Mouse (Mus musculus): ENCODE results near the gene Parn. TPM values are rescaled to one million over a fixed set of nuclear protein-coding genes. Genes with fewer than 3 reads are reported as not detected.

Parn gene
- total and polyA plus RNA-seq, 2 experiments from 2014 or later: 13.2 to 32.1 TPM

DNA sequence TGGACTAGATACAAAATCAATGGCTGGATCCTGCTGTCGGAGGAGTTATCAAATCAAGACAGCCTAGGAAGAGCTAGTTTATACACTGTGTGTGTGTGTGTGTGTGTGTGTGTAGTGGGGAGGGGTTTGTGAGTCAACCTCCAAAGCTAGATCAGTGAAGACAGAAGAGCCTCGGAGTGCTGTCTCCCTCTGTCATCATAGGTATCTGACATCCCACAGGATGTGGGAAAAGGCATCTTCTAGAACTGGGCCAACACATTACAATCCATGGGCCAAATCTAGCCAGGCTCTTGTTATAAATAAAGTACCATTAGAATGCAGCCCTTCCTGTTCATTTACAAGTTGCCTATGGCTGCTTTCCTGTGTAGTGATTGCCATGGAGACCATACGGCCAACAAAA lies 163.5 kb downstream of the Parn start:
- H3K4me2 ChIP-seq (ENCODE audit: low read depth, low read length): no peak overlapping the region
- 86% methylated on average over 3 of the region's 3 CpGs for WGBS
- no peaks in the 10 kb centered on the region for H3K9me3 ChIP-seq (ENCODE audit: low read length)
- H3K4me1 ChIP-seq (ENCODE audit: insufficient read depth, low read length): no peaks in the 10 kb centered on the region
- DNase-seq (ENCODE audit: low spot score): no peak
- no peak for TF ChIP-seq CTCF (IDR thresholded peaks at IDR 0.05; ENCODE audit: low read depth)
- no peak overlapping the region for H3K9ac ChIP-seq (replicated peaks; ENCODE audit: low read length)
- no peaks in the 10 kb centered on the region for H3K36me3 ChIP-seq (ENCODE audit: insufficient read depth, low read length)
- H3K4me3 ChIP-seq (ENCODE audit: low read length): no peak overlapping the region
- no peak for ATAC-seq
- H3K27me3 ChIP-seq (ENCODE audit: insufficient read depth, low read length): no peaks in the 10 kb centered on the region
- no peak overlapping the region for H3K27ac ChIP-seq

DNA sequence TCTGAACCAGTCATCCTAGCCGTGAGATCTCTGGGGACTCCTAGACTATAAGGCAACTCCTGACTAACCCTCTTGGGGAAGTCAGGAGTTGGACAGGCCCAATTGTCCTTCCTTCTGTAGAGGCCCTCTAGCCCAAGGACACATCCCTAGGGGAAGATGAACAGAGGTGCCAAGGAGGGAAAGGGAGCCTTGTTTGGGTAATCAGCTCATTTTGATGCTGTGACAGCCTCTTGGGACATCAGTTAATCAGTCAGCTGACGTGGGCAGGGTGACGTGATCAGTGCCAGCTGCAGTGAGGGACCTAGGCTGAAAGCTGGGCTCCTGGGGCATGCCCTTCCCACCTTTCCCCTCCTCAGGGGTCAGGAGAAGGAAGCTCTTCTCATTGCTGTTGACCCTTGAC lies 169.0 kb downstream of the Parn start:
- no peak overlapping the region for H3K4me2 ChIP-seq (ENCODE audit: low read depth, low read length)
- 84% methylated on average over 3 of the region's 3 CpGs for WGBS
- H3K4me1 ChIP-seq (ENCODE audit: insufficient read depth, low read length): 0 out of 2 replicates have a peak, but pooled peaks cover 2% of the 10 kb centered on the region
- no peak overlapping the region for H3K9ac ChIP-seq (replicated peaks; ENCODE audit: low read length)
- no peaks in the 10 kb centered on the region for H3K36me3 ChIP-seq (ENCODE audit: insufficient read depth, low read length)
- H3K9me3 ChIP-seq (ENCODE audit: low read length): no peaks in the 10 kb centered on the region
- H3K27ac ChIP-seq: no peak overlapping the region
- no peak for TF ChIP-seq CTCF (IDR thresholded peaks at IDR 0.05; ENCODE audit: low read depth)
- no peak for DNase-seq (ENCODE audit: low spot score)
- no peak for ATAC-seq
- H3K4me3 ChIP-seq (ENCODE audit: low read length): no peak overlapping the region
- no peaks in the 10 kb centered on the region for H3K27me3 ChIP-seq (ENCODE audit: insufficient read depth, low read length)

DNA sequence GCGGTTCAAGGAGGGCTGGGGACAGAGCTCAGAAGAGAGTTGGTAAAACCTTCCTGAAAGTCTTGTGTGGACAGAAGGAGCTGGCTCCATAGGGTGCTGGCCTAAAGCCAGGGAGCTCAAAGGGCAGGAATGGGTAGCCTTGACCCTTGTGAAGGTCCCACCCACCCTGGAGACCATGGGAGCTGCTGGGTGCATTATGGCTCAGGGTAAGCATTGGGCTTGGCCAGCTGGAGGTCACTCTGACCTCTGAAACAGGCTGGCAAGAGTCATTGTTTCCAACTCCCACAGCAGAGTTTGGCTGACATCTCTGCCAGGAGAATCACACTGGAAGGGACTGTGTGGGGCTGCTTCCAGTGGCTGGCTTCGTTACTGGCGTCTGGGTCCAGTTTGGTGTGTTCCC lies 174.0 kb downstream of the Parn start:
- no peak for TF ChIP-seq CTCF (IDR thresholded peaks at IDR 0.05; ENCODE audit: low read depth)
- Histone ChIP-seq H3K27ac (no peak overlapping the region), H3K36me3 (ENCODE audit: insufficient read depth, low read length) (no peaks in the 10 kb centered on the region), H3K27me3 (ENCODE audit: insufficient read depth, low read length) (no peaks in the 10 kb centered on the region), H3K9ac (replicated peaks; ENCODE audit: low read length) (no peak overlapping the region), H3K4me3 (ENCODE audit: low read length) (no peak overlapping the region), H3K9me3 (ENCODE audit: low read length) (no peaks in the 10 kb centered on the region), H3K4me1 (ENCODE audit: insufficient read depth, low read length) (0 out of 2 replicates have a peak, but pooled peaks cover 8% of the 10 kb centered on the region), H3K4me2 (ENCODE audit: low read depth, low read length) (no peak overlapping the region)
- peak; percentile 52 for DNase-seq (ENCODE audit: low spot score)
- 64% methylated on average over 3 of the region's 3 CpGs for WGBS
- peak; percentile 62 for ATAC-seq

DNA sequence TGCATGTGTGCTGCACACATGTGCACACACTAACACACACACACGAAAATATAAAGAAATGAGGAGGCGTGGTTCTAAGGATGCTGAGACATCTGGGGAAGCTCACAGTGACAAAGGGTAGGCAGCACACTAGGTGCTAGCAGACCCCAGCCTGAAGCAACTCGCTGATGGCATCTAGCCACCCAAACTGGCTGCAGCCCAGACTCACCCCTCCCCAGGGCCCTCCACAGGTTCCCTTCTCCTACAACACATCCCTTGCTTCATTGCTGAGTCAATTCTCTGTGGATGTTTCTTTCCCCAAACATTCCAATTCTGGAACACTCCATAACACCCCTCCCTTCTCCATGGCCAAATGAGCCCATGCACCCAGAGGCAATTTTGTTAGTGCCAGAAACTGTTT lies 175.0 kb downstream of the Parn start:
- no peak for ATAC-seq
- TF ChIP-seq CTCF (IDR thresholded peaks at IDR 0.05; ENCODE audit: low read depth): no peak
- H3K4me2 ChIP-seq (ENCODE audit: low read depth, low read length): no peak overlapping the region
- no peak overlapping the region for H3K27ac ChIP-seq
- DNase-seq (ENCODE audit: low spot score): no peak
- 0 out of 2 replicates have a peak, but pooled peaks cover 8% of the 10 kb centered on the region for H3K4me1 ChIP-seq (ENCODE audit: insufficient read depth, low read length)
- H3K36me3 ChIP-seq (ENCODE audit: insufficient read depth, low read length): no peaks in the 10 kb centered on the region
- H3K9ac ChIP-seq (replicated peaks; ENCODE audit: low read length): no peak overlapping the region
- H3K27me3 ChIP-seq (ENCODE audit: insufficient read depth, low read length): no peaks in the 10 kb centered on the region
- H3K4me3 ChIP-seq (ENCODE audit: low read length): no peak overlapping the region
- no peaks in the 10 kb centered on the region for H3K9me3 ChIP-seq (ENCODE audit: low read length)
- 75% methylated on average over 3 of the region's 3 CpGs for WGBS

DNA sequence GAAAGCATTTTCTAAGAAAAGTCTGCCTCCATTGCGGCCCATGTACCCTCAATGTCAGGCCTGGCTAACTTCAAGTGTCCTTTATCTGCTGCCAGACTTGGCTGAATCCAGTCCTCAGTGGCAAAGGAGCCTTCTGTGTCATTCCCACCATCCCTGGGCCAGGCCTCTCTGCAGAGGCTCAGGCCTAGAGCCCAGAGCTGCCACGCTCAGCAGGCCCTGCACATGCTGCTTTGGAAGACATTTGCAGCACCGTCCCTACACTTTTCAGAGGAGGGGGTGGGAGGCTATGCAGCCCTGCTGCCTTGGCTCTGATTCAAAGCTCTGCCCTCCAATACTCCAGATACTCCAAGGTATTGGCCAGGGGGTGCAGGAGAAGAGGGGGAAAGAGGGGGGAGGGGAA lies 176.2 kb downstream of the Parn start:
- H3K4me3 ChIP-seq (ENCODE audit: low read length): no peak overlapping the region
- H3K4me2 ChIP-seq (ENCODE audit: low read depth, low read length): no peak overlapping the region
- H3K27ac ChIP-seq: no peak overlapping the region
- H3K9ac ChIP-seq (replicated peaks; ENCODE audit: low read length): no peak overlapping the region
- WGBS: 29% methylated on average over 3 of the region's 3 CpGs
- no peaks in the 10 kb centered on the region for H3K9me3 ChIP-seq (ENCODE audit: low read length)
- H3K4me1 ChIP-seq (ENCODE audit: insufficient read depth, low read length): 0 out of 2 replicates have a peak, but pooled peaks cover 8% of the 10 kb centered on the region
- no peaks in the 10 kb centered on the region for H3K27me3 ChIP-seq (ENCODE audit: insufficient read depth, low read length)
- no peak for TF ChIP-seq CTCF (IDR thresholded peaks at IDR 0.05; ENCODE audit: low read depth)
- no peaks in the 10 kb centered on the region for H3K36me3 ChIP-seq (ENCODE audit: insufficient read depth, low read length)
- DNase-seq (ENCODE audit: low spot score) (peak; percentile 28), ATAC-seq (peak; percentile 57)

Other genes with a start within 250 kb of the Parn start
- gene Bfar, start 3.7 kb upstream of the Parn start, total RNA-seq (2014; rRNA removed): 31.6 and 40.5 TPM in 2 replicates
- gene Bfar, start 3.7 kb upstream of the Parn start, polyA plus RNA-seq (2015; fragmentation: Nextera tagmentation; extraction: Ambion mirVana): 38.8 and 38.9 TPM in 2 replicates
- gene 3110001I22Rik, start 3.8 kb upstream of the Parn start, total RNA-seq (2014; rRNA removed): 2.3 and 4.8 TPM in 2 replicates
- gene 3110001I22Rik, start 3.8 kb upstream of the Parn start, polyA plus RNA-seq (2015; fragmentation: Nextera tagmentation; extraction: Ambion mirVana): 4.0 and 4.3 TPM in 2 replicates
- not detected in 2 replicates for gene Pla2g10, start 62.8 kb upstream of the Parn start, total RNA-seq (2014; rRNA removed)
- gene Pla2g10, start 62.8 kb upstream of the Parn start, polyA plus RNA-seq (2015; fragmentation: Nextera tagmentation; extraction: Ambion mirVana): 0.19 TPM in 1 of 2 replicates, not detected in the other
- gene Rrn3, start 112.5 kb upstream of the Parn start, total RNA-seq (2014; rRNA removed): 73.5 and 83.8 TPM in 2 replicates
- 74.7 and 77.2 TPM in 2 replicates for gene Rrn3, start 112.5 kb upstream of the Parn start, polyA plus RNA-seq (2015; fragmentation: Nextera tagmentation; extraction: Ambion mirVana)
- gene Ntan1, start 150.7 kb upstream of the Parn start, total RNA-seq (2014; rRNA removed): 138 and 171 TPM in 2 replicates
- gene Ntan1, start 150.7 kb upstream of the Parn start, polyA plus RNA-seq (2015; fragmentation: Nextera tagmentation; extraction: Ambion mirVana): 234 and 243 TPM in 2 replicates
- 75.2 and 89.1 TPM in 2 replicates for gene Pdxdc1, start 235.0 kb upstream of the Parn start, total RNA-seq (2014; rRNA removed)
- 58.2 and 64.2 TPM in 2 replicates for gene Pdxdc1, start 235.0 kb upstream of the Parn start, polyA plus RNA-seq (2015; fragmentation: Nextera tagmentation; extraction: Ambion mirVana)
- gene Mpv17l, start 235.0 kb upstream of the Parn start, total RNA-seq (2014; rRNA removed): 48.6 and 71.1 TPM in 2 replicates
- gene Mpv17l, start 235.0 kb upstream of the Parn start, polyA plus RNA-seq (2015; fragmentation: Nextera tagmentation; extraction: Ambion mirVana): 46.4 and 48.4 TPM in 2 replicates

Measured in hindbrain, postnatal 0 days (tissue).